Mouse (Mus musculus) E14TG2a.4 (cell line): ENCODE measurements around the gene Hfm1.

Experiments
- H3K27me3 ChIP-seq: 2 replicates; pipeline ENCODE4 v1.6.1; 2014; ENCODE audit warnings: low read length, control low read depth; ENCODE audit not compliant: insufficient read depth
- H3K36me3 ChIP-seq: 2 replicates; pipeline ENCODE4 v1.6.1; 2014; ENCODE audit warnings: low read length, control low read depth; ENCODE audit not compliant: insufficient read depth
- H3K4me1 ChIP-seq: replicated peaks from 2 replicates; pipeline ENCODE4 v1.6.1; 2014; ENCODE audit warnings: low read depth, low read length, control low read depth
- H3K4me3 ChIP-seq: replicated peaks from 2 replicates; pipeline ENCODE4 v1.5.1; 2014; ENCODE audit warnings: mild to moderate bottlenecking, low read length
- H3K9me3 ChIP-seq: 2 replicates; pipeline ENCODE4 v1.6.1; 2014; ENCODE audit warnings: low read length, control low read depth
- CTCF ChIP-seq: conservative IDR thresholded peaks from 2 replicates; pipeline ENCODE4 v1.5.1; 2014; ENCODE audit warnings: low read length
- NANOG ChIP-seq: IDR thresholded peaks from 2 replicates; pipeline ENCODE4 v1.6.1; 2014; ENCODE audit warnings: borderline replicate concordance, low read length, mixed read lengths
- POU5F1 ChIP-seq: IDR thresholded peaks from 2 replicates; pipeline ENCODE4 v1.6.1; 2014; ENCODE audit warnings: low read length, borderline replicate concordance

Hfm1 gene

DNA sequence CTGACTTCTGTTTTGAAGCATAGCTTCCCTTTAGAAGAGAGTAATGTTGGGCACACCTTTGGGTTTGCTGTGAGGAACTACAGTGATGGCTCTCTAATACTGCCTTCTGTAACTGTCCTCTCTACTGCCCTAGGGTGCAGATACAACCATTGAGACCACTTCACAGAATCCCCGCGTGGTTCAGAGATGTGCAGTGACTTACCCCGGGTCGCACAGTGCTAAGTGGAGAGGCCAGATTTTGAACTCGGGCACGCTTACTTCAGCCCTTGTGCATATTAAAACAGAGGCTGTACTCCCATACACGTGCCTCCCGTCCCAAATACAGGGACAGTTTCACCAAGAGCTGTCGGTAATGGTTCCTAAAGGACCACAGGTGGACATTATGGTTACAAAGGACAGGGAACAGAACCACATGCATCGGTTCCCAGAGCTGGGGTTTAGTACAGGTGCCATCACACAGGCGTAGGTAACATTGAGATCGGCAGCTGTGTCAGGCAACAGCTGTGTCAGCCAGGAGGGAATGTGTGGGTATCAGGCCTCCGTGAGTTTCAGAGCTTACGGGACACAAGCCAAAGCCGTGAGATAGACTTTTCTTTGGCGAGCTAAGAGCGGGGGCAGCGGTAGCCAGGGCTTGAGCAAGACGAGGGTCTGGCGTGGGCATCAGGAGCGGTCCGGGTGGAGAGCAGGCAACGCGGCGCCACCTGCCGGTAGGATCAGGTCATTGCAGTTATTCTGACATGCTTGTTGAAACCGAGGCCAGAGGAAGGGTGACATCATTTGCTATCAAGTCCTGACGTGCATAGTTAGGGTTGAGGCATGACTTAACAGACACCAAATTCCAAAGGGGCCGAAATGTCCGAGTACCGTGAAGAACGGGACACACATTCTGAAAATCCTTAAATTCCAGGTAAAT is 124.0 kb downstream of the Hfm1 start:
- peak; percentile 64 for TF ChIP-seq CTCF
- no peak for TF ChIP-seq POU5F1
- H3K27me3 ChIP-seq: peaks cover 7% of the 10 kb centered on the region
- no peaks in the 10 kb centered on the region for H3K9me3 ChIP-seq
- H3K36me3 ChIP-seq: no peaks in the 10 kb centered on the region
- peaks cover 8% of the 10 kb centered on the region for H3K4me1 ChIP-seq
- peak overlapping the region; percentile 60 for H3K4me3 ChIP-seq

DNA sequence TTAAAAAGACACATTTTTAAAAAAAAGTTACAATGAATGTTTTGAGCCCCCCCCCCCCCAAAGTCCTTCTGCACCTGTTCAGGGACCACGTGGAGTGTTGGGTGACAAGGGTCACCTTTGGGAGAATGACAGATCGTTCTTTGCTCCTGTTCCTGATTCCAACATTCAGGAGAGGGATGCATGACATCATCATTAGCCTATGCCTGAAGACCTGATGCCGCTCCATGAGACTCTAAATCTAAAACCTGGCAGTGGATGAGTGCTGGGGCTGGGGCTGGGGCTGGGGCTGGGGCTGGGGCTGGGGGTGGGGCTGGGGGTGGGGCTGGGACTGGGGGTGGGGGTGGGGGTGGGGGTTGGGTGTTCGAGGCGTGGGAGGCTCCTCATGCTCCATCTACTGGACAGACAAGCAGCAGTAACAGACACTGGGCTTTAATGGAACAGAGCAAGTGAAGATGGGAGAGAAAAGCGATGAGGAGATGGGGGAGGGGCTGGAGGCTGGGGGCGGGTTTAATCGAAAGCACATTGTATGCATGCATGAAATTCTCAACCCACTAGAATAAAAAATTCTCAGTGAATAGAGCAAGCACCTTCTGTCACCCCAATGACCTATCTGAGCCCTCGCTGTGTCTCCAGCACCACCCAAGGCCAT is 124.8 kb downstream of the Hfm1 start:
- no peak for TF ChIP-seq NANOG
- no peak for TF ChIP-seq CTCF
- Histone ChIP-seq H3K27me3 (peaks cover 7% of the 10 kb centered on the region), H3K36me3 (no peaks in the 10 kb centered on the region), H3K9me3 (no peaks in the 10 kb centered on the region), H3K4me1 (peaks cover 8% of the 10 kb centered on the region), H3K4me3 (no peak overlapping the region)

DNA sequence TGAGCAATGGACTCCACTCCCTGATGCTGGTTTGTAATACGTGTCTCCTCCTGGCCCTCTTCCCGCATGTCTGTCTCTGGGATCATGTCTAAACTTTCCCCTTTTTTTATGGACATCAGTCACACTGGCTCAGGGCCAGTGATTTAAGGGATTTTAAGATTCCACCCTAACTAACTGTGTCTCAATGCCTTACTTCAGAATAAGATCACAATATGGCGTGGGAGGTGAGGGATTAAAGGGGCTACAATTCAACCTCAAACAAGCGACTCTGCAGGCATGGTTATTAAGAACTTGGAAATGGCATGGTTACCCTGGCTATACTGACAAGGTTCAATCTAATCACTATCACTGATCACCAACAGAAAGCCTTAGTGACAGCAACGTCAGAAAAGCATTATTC is 128.2 kb downstream of the Hfm1 start:
- H3K27me3 ChIP-seq: peaks cover 13% of the 10 kb centered on the region

GRCm38 (mm10) chr5:106791241-106791572 is 134.9 kb downstream of the Hfm1 start:
- H3K4me1 ChIP-seq: peaks cover 6% of the 10 kb centered on the region; the same call in 1 of the 2 replicates
- no peaks in the 10 kb centered on the region for H3K9me3 ChIP-seq
- H3K27me3 ChIP-seq: peaks cover 6% of the 10 kb centered on the region; the same call in 1 of the 2 replicates
- TF ChIP-seq CTCF: peak; percentile 53
- no peak for TF ChIP-seq POU5F1
- no peak overlapping the region for H3K4me3 ChIP-seq
- H3K36me3 ChIP-seq: no peaks in the 10 kb centered on the region

More for the DNA sequence above, 128.2 kb downstream of the Hfm1 start:
- Histone ChIP-seq H3K4me3 (no peak overlapping the region), H3K9me3 (no peaks in the 10 kb centered on the region), H3K4me1 (peaks cover 8% of the 10 kb centered on the region), H3K36me3 (no peaks in the 10 kb centered on the region)
- TF ChIP-seq POU5F1 (no peak), NANOG (no peak)

DNA sequence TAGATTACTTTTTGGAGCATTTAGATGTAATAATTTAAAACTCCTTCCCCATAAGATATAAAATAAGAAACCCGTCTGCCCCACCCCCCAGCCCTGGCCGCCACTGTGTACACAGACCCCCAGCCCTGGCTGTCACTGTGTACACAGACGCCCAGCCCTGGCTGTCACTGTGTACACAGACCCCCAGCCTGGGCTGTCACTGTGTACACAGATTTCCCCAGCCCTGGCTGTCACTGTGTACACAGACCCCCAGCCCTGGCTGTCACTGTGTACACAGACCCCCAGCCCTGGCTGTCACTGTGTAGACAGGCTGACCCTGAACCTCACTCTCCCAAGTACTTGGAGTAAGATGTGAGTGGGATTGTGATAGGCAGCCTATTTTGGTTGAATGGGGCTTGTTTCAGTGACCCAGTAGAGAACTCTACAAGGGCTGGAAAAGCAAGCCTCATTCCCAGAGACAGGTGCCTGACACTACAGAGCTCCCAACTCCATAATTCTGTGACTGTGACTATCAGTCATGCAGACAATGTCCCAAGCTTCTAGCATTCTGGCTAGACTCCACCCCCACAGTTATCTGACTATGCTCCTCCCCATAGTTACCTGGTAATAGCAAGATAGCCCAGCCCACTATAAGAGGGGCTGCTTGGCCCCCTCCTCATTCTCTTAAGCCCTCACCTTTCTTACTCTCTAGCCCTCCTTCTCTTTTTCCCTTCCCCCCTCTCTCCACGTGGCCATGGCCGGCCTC is 135.5 kb downstream of the Hfm1 start:
- Histone ChIP-seq H3K9me3 (no peaks in the 10 kb centered on the region; the same call in 1 of the 2 replicates), H3K27me3 (peaks cover 6% of the 10 kb centered on the region; the same call in 1 of the 2 replicates), H3K36me3 (no peaks in the 10 kb centered on the region), H3K4me1 (peaks cover 6% of the 10 kb centered on the region; the same call in 1 of the 2 replicates), H3K4me3 (no peak overlapping the region)
- TF ChIP-seq NANOG (no peak), POU5F1 (no peak), CTCF (no peak)
